Mouse (Mus musculus) adrenal gland, adult 18-20 months (tissue): ENCODE data around the gene Mtf1. TPM values are rescaled to one million over a fixed set of nuclear protein-coding genes. Genes with fewer than 3 reads are reported as not detected.
A peak's percentile ranks its signal among the peaks of the same experiment; 100 is the strongest.

ENCODE experiments used
- DNase-seq, 2 experiments: peaks; one replicate each; pipeline ENCODE4 v3.0.0; 2021 to 2022; ENCODE audit warnings: low spot score in 2 of 2
- total RNA-seq, 2 experiments: library from RNA; stranded (reverse); gene quantifications; 1 replicate in 1 of 2; 2 replicates in 1 of 2; pipeline ENCODE4 v1.2.3; 2021

Mtf1 gene
- total RNA-seq, 2 experiments from 2014 or later: 27.0 TPM

- peak; percentile 79 to 80 for DNase-seq
Observed at GRCm38 (mm10) chr4:124850933-124851658, 49.2 kb downstream of the Mtf1 start, which contains the start of gene 1110065P20Rik. Gene 1110065P20Rik (minus strand): TSS chr4:124851196.

DNA sequence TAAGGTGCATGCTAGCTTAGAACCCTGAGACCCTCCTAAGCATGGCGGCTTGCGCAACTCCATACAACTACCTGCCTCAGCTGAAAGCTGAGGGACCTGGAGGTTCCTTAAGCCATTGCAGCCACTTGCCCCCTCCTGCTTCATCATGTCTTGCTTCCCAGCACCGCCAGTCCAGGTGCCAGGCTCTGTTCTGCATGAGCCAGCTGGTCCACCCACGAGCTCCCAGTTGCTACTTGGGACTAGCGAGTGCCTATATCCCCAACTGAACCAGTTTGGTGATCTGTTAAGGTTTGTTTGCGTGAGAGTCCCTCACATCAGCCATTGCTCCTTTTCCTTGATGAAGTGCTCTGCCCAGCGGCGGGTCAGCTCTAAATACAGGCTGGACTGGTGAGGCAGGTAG is 54.4 kb downstream of the Mtf1 start:
- no peak for DNase-seq

DNA sequence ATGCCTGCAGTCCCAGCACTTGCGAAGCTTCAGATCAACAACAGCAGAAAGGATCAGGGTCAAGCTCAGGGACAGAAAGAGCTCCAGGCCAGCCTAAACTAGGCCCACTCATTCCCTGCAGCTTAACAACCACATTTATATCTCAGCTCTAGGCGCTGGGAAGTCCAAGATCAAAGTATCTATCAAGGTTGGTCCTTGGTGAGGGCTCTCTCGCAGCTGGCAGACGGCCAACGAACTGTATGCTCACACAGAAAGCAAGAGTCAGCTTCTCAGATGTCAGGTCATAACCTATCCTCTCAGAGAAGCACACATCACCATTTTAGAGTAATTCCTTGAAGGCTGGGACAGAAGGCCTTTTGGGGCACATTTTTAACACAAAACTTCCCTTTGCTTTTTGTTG is 56.5 kb downstream of the Mtf1 start:
- peak; percentile 61 to 65 for DNase-seq

DNA sequence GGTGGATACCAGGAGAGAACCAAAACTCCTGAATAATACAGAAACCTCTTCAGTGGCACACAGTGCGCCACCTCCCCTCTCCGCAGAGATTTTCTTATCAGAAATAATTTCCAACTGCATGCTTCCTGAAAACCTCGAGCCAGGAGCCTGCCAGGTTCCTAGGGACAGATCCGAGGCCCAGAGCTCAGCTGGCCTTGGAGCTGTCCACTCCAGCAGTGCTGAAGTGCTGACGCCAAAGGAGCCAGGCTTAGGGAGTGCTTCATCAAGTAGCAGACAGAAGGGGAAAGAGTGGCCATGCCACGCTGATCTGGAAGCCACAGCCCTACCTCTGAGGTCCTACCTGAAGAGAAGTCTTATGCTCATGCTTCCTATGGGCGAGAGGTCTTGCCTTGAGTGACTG is 58.5 kb downstream of the Mtf1 start:
- DNase-seq: peak; percentile 72 to 73

DNA sequence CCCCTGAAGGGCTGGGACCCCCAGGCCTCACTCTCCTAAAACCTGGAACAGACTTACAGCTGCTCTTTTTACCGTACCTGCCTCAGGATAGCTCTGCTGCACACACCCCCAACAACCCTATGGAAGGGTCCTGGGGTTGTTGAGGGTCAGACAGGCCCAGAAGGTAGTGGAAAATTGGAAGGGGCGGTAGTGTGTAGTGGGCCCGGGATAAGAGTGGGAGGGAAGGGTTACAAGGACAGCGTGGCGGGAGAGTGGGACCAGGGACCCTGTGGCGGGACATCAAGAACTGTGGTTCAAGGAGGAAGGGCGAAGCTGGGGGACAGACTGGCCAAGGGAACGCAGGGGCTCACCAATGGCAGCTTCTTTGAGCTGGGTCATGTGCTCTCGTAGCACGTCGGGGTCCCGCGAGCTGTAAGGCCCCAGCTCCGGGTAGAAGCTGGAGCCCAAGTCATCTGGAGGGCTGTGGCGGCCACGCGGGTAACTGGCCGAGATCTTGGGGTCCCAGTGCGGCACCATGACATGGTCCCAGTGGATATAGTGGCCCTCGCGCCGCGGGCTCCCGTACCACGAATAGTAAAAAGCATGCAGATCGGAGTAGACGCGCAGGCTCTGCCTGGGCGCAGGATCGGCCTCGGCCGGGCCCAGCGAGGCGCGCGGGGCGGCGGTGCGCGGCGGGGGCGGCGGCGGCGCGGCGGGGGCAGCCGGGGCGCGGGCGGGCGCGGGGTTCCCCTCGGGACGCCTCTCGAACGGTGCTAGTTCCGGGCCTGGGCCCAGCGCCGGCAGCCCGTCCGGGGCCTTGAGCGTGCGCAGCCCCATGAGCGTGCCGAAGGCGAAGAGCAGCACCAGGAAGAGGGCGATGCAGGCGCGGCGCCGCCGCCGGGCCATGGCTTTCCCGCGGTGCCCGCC is 59.6 kb downstream of the Mtf1 start, which contains the start of gene Maneal:
Gene Maneal (minus strand): TSS at position 889 of the 906 bp plus-strand sequence.
- no peak for DNase-seq

DNA sequence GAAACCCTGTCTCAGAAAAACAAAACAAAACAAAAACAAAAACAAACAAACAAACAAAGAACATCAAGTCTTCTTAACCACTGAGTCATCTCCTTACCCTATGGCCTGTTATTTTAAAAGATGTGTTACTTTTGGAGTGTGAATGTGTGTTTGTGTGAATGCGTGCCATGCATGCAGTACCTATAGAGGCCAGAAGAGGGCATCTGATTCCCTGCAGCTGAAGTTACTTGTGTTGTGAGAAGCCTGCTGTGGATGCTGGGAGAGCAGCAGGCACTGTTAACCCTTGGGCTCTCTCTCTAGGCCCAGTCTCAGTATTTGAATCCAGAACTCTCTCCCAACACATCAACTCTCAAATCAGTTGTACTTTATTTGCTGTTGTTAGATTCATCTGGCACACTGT is 70.8 kb downstream of the Mtf1 start:
- DNase-seq: no peak

- DNase-seq: no peak
Observed at GRCm38 (mm10) chr4:124880599-124880998, 78.7 kb downstream of the Mtf1 start, which contains the start of gene Epha10. Gene Epha10 (plus strand): TSS chr4:124880899.

- DNase-seq: no peak
Observed at GRCm38 (mm10) chr4:124881341-124881908, 79.5 kb downstream of the Mtf1 start.

DNA sequence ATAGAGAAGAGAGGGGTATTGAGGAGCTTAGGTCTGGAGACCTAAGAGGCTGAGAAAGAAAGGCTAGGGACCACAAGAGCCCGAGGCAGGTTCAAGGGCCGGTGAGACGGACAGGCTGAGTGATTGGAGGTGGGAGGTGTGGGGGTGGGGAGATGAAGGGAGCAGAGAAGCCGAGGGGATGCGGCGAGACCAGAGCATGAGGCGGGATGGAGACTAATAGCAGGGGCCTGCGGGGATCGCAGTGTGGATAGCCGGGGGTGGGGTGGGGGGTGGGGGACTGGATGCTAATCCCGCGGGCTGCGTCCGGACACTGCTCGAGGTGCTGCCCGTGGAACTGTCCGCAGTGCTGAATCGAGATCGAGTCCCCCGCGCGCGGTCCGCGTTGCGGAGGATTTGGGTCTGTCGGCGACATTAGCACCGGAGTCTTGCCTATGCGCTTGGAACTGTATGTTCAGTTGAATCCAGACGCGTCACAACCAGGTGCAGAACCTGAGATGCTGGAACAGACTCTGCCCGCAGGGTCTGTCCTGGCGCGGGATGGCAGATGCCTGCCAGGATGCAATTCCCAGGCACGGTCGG is 80.3 kb downstream of the Mtf1 start:
- DNase-seq: peak; percentile 43 to 46

GRCm38 (mm10) chr4:124888702-124889101 is 86.8 kb downstream of the Mtf1 start:
- DNase-seq: no peak

GRCm38 (mm10) chr4:124889935-124890334 is 88.0 kb downstream of the Mtf1 start:
- no peak for DNase-seq

DNA sequence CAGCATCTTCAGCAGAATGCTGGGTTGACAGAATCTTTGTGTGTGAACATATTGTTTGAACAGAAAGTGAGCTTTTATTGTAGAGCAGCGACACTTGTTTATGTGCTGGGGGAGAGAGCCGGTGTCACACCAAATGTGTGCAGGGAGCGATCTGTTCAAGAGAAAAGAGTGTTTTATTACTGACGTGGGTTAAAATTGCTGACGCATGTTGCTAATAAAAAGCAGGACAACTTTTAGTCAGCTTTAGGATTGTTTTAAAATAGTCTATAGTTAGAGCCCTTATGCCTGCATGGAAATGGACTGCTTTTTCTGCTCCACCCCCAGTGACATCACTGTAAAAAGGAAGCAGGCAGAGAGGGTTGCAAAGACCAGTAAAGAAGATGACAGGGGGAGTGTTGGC is 88.9 kb downstream of the Mtf1 start:
- no peak for DNase-seq

- DNase-seq: no peak
Observed at GRCm38 (mm10) chr4:124893769-124894168, 91.9 kb downstream of the Mtf1 start.

- DNase-seq: no peak
Observed at GRCm38 (mm10) chr4:124894508-124895428, 92.9 kb downstream of the Mtf1 start.

DNA sequence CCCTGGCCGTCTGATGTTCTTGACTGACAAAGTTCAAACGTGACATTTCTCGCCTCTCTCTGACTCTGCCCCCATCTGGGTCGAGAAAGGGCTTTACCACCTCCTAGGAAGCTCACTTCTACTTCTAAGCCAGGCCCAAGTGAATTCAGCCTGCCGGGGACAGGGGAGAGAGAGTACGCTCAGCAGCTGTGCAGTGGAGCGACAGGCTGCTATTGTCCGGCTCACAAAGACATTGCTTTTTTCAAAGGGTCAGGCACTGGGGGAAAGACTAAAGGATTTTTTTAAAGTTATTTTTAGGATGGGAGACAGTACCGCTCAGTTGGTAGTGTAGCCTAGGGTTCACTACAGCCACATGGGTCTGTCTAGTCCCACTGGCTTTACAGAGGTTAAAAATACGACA is 96.5 kb downstream of the Mtf1 start:
- DNase-seq: no peak

Other genes with a start within 250 kb of the Mtf1 start
- gene 3100002H09Rik, start 191.3 kb upstream of the Mtf1 start, total RNA-seq: not detected
- gene Pou3f1, start 145.3 kb upstream of the Mtf1 start, total RNA-seq: not detected
- gene Utp11, start 108.5 kb upstream of the Mtf1 start, total RNA-seq: 10 to 100 TPM; 32.5 to 35.7 TPM
- 10 to 100 TPM in 1 of 2 experiments, 1 to 10 TPM in 1; 6.3 to 15.0 TPM for gene Fhl3, start 101.4 kb upstream of the Mtf1 start, total RNA-seq
- 10 to 100 TPM; 33.1 to 34.9 TPM for gene Sf3a3, start 87.3 kb upstream of the Mtf1 start, total RNA-seq
- 10 to 100 TPM; 16.9 to 18.8 TPM for gene Inpp5b, start 60.3 kb upstream of the Mtf1 start, total RNA-seq
- 10 to 100 TPM; 36.8 to 44.2 TPM for gene Yrdc, start 48.6 kb downstream of the Mtf1 start, total RNA-seq
- 10 to 100 TPM; 44.6 TPM for gene 1110065P20Rik, start 49.1 kb downstream of the Mtf1 start, total RNA-seq
- 1 to 10 TPM; 4.0 to 5.0 TPM for gene Maneal, start 60.1 kb downstream of the Mtf1 start, total RNA-seq
- 1 to 10 TPM; 1.9 to 2.4 TPM for gene Epha10, start 78.8 kb downstream of the Mtf1 start, total RNA-seq
- 10 to 100 TPM; 12.7 to 14.0 TPM for gene 9930104L06Rik, start 134.9 kb downstream of the Mtf1 start, total RNA-seq
- 1 to 10 TPM; 2.3 to 2.5 TPM for gene Cdca8, start 137.2 kb downstream of the Mtf1 start, total RNA-seq
- gene Rspo1, start 184.3 kb downstream of the Mtf1 start, total RNA-seq: 1 to 10 TPM; 4.6 to 7.8 TPM
- 10 to 100 TPM; 57.3 to 61.3 TPM for gene Gnl2, start 214.5 kb downstream of the Mtf1 start, total RNA-seq